Mouse (Mus musculus) hindbrain, embryonic 12.5 days (tissue): ENCODE results near the gene Otop1. TPM values are rescaled to one million over a fixed set of nuclear protein-coding genes. Genes with fewer than 3 reads are reported as not detected.

Source experiments
- ATAC-seq: fragments of 200-750 bp; cut with Nextera tagmentation; 2 replicates; pipeline ENCODE4 v1.8.0; 2017; ENCODE audit warnings: moderate TSS enrichment; ENCODE audit not compliant: low FRiP score
- H3K27ac ChIP-seq: fragments of 300-500 bp; sonication (generic); 2 replicates; pipeline ENCODE4 v1.5.1; 2016; ENCODE audit warnings: mild to moderate bottlenecking
- H3K27me3 ChIP-seq: fragments of 300-500 bp; sonication (generic); 2 replicates; pipeline ENCODE4 v1.6.1; 2016; ENCODE audit warnings: mild to moderate bottlenecking
- H3K36me3 ChIP-seq: fragments of 300-500 bp; sonication (generic); 2 replicates; pipeline ENCODE4 v1.6.1; 2016; ENCODE audit warnings: mild to moderate bottlenecking
- H3K4me1 ChIP-seq: fragments of 300-500 bp; sonication (generic); 2 replicates; pipeline ENCODE4 v1.6.1; 2016
- H3K4me2 ChIP-seq: fragments of 300-500 bp; sonication (generic); replicated peaks from 2 replicates; pipeline ENCODE4 v1.6.1; 2016; ENCODE audit warnings: mild to moderate bottlenecking
- H3K4me3 ChIP-seq: fragments of 300-500 bp; sonication (generic); 2 replicates; pipeline ENCODE4 v1.5.1; 2016; ENCODE audit warnings: mild to moderate bottlenecking
- H3K9ac ChIP-seq: fragments of 300-500 bp; sonication (generic); 2 replicates; pipeline ENCODE4 v1.6.1; 2016; ENCODE audit warnings: mild to moderate bottlenecking, moderate library complexity
- H3K9me3 ChIP-seq: fragments of 300-500 bp; sonication (generic); replicated peaks from 2 replicates; pipeline ENCODE4 v1.6.1; 2016; ENCODE audit warnings: mild to moderate bottlenecking
- WGBS: fragments of 180-500 bp; shearing (Covaris S2); methylation state at CpG from one replicate; pipeline ENCODE4 v1.1.7; 2016; 5-methylcytosine and 5-hydroxymethylcytosine counted together
- polyA plus RNA-seq: library from polyadenylated mRNA; unstranded; fragments of >200 nt; fragmentation: Nextera tagmentation; extraction: Ambion mirVana; gene quantifications from 2 replicates; pipeline ENCODE4 v1.2.1, GENCODE M21; 2016

Gene Otop1
- polyA plus RNA-seq, 1 experiment from 2014 or later, result 0.48 TPM

DNA sequence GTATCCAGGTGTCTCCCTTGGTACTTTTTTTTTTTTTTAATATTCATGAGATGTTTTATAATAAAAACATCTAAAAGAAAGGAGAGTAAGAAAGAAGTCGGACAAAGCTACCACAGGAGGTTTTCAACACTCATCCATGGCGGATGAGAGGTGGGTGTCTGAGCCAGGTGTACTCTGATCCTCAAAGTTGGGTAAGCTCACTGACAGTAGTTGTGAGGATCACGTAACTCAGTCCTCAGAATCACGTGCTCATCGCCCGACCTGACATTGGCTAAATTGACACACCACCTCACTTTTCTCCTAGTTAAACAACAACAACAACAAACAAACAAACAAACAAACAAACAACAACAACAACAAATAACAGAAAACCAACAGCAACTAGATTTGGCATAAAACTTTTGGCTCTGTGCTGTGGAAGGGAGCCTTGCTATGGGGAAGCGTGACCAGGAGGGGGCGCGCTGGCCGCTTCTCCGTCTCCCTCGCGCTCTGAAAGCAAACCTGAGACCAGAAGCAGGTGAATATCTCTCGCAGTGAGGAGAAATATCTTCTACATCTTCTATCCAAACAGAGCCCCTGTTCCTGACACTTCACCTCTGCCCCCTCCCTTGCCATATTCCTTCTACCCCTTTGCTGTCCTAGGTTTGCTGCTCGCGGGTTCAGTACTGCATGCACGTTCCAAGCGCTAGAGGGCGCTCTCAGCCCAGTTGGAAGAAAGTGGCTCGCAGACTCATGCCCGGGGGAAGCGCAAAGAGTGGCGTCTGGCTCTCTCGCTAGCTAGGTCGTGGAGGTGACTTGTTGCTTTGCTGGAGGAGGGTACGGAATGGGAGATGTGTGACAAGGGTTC, 31.7 kb downstream of the Otop1 start:
- Histone ChIP-seq H3K9ac (peak overlapping the region; percentile 10; the same call in 1 of the 2 replicates), H3K27ac (no peak overlapping the region), H3K36me3 (no peaks in the 10 kb centered on the region), H3K9me3 (no peaks in the 10 kb centered on the region), H3K4me2 (peak overlapping the region; percentile 66), H3K4me3 (peak overlapping the region; percentile 36), H3K4me1 (no peaks in the 10 kb centered on the region), H3K27me3 (peaks cover 14% of the 10 kb centered on the region; the same call in 1 of the 2 replicates)
- 10% methylated on average over 26 of the region's 26 CpGs for WGBS
- peak; percentile 85 for ATAC-seq

DNA sequence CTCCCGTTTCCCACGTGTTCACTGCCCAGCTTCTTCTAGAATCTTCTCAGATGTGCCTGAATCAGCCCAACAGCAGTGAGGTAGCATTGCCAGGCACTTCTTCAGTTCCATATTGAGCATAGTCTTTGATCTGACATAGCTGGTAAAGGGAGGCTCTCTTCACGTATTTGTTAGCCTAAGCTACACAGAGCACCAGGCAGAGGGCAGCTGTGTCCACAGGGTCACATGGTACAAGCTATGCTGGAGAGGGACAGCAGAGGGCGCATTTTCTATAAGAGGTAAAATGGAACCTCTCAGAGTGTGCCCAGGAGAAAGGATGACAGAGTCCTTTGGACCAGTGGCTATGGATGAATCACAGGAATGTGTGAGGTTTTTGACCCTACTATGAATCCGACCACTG, 33.1 kb downstream of the Otop1 start:
- 46% methylated on average over 5 of the region's 5 CpGs for WGBS
- no peaks in the 10 kb centered on the region for H3K9me3 ChIP-seq
- H3K27ac ChIP-seq, result no peak overlapping the region
- no peak overlapping the region for H3K4me2 ChIP-seq
- H3K4me3 ChIP-seq, result no peak overlapping the region
- H3K9ac ChIP-seq, result no peak overlapping the region
- no peaks in the 10 kb centered on the region for H3K4me1 ChIP-seq
- no peaks in the 10 kb centered on the region for H3K36me3 ChIP-seq
- peaks cover 14% of the 10 kb centered on the region; the same call in 1 of the 2 replicates for H3K27me3 ChIP-seq
- peak; percentile 27; the same call in 1 of the 2 replicates for ATAC-seq

DNA sequence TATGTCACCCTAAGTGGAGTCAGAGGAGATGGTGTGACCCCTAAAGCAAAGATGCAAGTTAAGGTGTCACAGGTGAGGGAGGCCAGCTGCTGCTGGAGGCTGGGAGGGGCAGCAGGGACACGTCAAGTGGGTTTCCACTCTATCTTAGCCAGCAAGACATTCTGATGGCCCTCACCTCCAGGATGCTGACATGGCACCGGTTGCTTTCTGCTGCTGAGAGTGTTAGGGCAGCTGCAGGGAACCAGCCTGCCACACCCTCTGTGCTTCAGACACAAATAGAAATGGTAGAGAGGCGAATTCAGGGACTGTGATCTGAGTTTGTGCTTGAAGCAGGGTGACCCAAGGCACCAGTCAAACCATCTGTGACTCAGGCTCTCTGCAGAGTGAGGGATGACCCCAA, 34.0 kb downstream of the Otop1 start:
- no peak overlapping the region for H3K4me2 ChIP-seq
- H3K9ac ChIP-seq, result no peak overlapping the region
- no peaks in the 10 kb centered on the region for H3K9me3 ChIP-seq
- H3K4me3 ChIP-seq, result no peak overlapping the region
- no peak for ATAC-seq
- no peak overlapping the region for H3K27ac ChIP-seq
- no peaks in the 10 kb centered on the region for H3K36me3 ChIP-seq
- peaks cover 14% of the 10 kb centered on the region; the same call in 1 of the 2 replicates for H3K27me3 ChIP-seq
- WGBS, result 75% methylated on average over 3 of the region's 3 CpGs
- no peaks in the 10 kb centered on the region for H3K4me1 ChIP-seq

DNA sequence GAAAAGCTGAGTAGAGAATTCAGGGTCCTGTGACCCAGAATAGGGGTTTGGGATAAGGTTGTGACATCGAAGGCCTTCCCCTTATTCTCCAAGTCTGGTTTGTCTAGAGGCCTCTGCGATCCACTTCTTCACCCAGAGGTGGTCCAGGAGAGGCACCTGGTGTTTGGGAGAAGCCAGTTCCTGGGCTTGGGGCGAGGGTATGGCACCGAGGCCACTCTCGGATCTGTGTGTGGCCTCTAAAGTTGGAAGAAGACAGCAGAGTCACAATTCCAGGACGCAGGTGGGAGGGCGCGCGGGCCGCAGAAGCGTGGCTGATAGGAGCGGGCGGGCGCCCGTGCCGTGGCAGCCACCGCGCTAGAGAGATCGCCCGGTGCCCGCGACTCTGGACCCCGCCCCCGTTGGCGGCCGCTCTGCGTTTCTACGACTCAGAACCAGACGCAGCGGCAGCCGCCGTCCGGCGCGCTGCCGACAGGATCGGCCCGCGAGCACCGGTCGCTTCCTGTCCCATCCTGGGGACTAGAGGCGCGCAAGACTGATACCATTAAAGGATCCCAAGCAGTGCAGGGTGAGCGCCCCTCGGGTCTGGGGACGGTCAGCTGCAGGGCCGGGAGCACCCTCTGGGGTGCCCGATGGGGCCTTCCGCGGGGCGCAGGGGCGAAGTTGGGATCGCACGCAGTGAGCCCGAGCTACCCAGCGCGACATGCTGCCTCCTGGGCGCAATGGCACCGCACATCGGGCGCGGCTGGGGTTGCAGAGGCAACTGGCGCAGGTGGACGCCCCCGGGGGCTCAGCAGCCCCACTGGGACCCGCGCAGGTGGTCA, 43.4 kb downstream of the Otop1 start, which contains the start of gene Drd5:
Drd5 (plus strand) TSS at position 402 of the 821 bp plus-strand sequence.
- H3K9me3 ChIP-seq, result no peaks in the 10 kb centered on the region
- peaks cover 57% of the 10 kb centered on the region for H3K27me3 ChIP-seq
- H3K27ac ChIP-seq, result no peak within 1 kb of the TSS
- H3K9ac ChIP-seq, result peak within 1 kb of the TSS; percentile 53
- H3K4me1 ChIP-seq, result peaks cover 9% of the 10 kb centered on the region
- WGBS, result 2% methylated on average over 66 of the region's 67 CpGs
- H3K36me3 ChIP-seq, result no peaks in the 10 kb centered on the region
- peak within 1 kb of the TSS; percentile 47 for H3K4me3 ChIP-seq
- peak within 1 kb of the TSS; percentile 78 for H3K4me2 ChIP-seq
- ATAC-seq, result peak; percentile 64

DNA sequence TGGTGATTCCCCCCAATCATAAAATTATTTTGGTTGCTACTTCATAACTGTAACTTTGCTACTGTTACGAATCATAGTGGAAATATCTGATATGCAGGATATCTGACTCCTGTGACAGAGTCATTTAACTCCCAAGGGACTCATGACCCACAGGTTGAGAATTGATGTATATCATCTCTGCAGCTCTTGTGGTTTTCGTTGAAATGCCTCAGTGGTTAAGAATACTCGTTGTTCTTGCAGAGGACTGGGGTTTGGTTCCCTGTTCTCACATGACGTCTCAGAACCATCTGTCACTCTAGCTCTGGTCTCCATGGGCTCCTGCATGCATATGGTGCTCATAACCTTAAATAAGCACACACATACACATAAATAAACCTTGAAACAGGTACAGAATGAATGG, 57.6 kb downstream of the Otop1 start:
- WGBS, result 79% methylated on average over 4 of the region's 4 CpGs
- Histone ChIP-seq H3K4me2 (no peak overlapping the region), H3K27ac (no peak overlapping the region), H3K9ac (no peak overlapping the region), H3K4me3 (no peak overlapping the region), H3K4me1 (no peaks in the 10 kb centered on the region), H3K36me3 (no peaks in the 10 kb centered on the region), H3K9me3 (no peaks in the 10 kb centered on the region), H3K27me3 (no peaks in the 10 kb centered on the region)
- no peak for ATAC-seq

DNA sequence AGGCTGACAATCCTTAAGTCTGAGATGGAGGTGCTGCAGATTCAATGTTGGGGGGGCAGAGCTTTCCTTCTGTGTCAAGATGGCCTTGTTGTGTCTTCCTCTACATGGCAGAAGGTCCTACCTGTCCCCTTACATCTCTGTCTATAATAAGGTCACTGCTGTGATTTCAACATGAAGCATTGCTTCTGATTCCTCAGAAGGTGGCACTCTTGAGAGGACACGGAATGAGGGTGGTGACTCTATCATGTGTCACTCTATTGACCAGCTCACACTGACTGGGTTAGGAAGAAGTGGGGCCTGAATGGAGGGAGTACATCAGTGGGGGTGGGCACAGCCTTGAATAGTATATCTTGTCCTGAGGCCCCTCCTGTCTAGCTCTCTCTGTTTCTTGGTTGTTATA, 58.8 kb downstream of the Otop1 start:
- H3K9me3 ChIP-seq, result no peaks in the 10 kb centered on the region
- WGBS, result 42% methylated on average over 1 of the region's 1 CpGs

DNA sequence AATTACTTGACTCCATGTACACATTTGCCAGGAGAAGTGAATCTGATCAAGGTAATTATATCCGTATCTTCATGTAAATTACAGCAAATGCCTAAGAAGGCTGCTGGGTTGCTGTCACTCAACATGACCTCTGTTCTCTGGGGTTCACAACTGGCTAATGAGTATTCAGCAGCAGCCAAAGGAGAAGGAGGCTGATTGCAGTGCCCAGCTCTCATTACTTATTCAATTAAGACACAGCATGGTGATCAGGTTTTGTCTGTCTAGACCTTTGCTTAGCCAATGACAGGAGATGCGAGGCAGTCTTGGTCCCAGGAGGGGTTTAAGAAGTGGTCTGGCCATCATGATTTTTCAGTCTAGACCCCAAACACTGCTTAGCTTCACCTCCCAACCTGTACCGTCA, 67.3 kb downstream of the Otop1 start:
- H3K9me3 ChIP-seq, result no peaks in the 10 kb centered on the region
- no peak overlapping the region for H3K4me2 ChIP-seq
- H3K4me1 ChIP-seq, result no peaks in the 10 kb centered on the region
- no peaks in the 10 kb centered on the region for H3K27me3 ChIP-seq
- no peak overlapping the region for H3K27ac ChIP-seq
- no peak overlapping the region for H3K4me3 ChIP-seq
- no peak for ATAC-seq
- H3K36me3 ChIP-seq, result no peaks in the 10 kb centered on the region
- H3K9ac ChIP-seq, result no peak overlapping the region
- 57% methylated on average over 3 of the region's 3 CpGs for WGBS

More for the DNA sequence above, 58.8 kb downstream of the Otop1 start:
- H3K4me2 ChIP-seq, result no peak overlapping the region
- no peak overlapping the region for H3K4me3 ChIP-seq
- no peaks in the 10 kb centered on the region for H3K36me3 ChIP-seq
- no peak for ATAC-seq
- H3K4me1 ChIP-seq, result no peaks in the 10 kb centered on the region
- H3K9ac ChIP-seq, result no peak overlapping the region
- H3K27ac ChIP-seq, result no peak overlapping the region
- no peaks in the 10 kb centered on the region for H3K27me3 ChIP-seq

DNA sequence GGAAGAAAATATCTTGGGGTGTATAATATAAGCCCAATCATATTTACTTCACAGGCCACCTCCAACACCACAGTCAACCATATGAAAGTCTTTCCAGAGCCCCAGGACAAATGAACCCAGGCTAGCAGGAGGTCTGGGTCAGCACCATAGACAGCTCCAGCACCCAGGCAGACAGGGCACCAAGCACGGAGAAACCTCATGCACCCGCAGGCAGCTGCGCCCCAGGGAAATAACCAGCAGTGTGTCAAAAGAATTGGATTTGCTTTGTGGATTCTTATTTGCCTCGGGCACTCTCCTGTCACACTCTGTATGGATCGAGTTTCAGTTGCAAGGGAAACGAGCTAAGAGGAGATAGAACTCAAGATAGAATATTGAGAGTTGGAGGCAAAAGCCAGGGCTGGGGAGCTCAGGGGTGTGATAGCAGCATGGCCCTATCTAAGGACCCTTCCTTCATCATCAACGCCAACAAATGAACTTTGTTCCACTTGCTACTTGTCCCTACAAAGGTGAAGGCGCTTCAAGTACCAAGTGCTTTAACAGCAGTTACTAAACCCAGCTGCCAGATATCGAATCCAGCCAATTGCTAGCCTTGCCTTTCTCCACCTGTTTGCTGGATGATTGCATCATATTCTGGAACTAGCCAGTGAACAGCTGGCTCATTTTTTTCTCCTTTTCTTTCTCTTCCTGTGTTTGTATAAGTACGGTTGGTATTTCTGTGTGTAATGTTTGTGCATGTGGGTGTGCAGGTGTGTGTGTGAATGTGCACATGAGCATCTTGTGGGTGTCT, 71.1 kb downstream of the Otop1 start:
- H3K4me1 ChIP-seq, result peaks cover 11% of the 10 kb centered on the region
- no peak overlapping the region for H3K4me2 ChIP-seq
- H3K9me3 ChIP-seq, result no peaks in the 10 kb centered on the region
- no peaks in the 10 kb centered on the region for H3K36me3 ChIP-seq
- no peaks in the 10 kb centered on the region for H3K27me3 ChIP-seq
- no peak overlapping the region for H3K27ac ChIP-seq
- no peak overlapping the region for H3K9ac ChIP-seq
- 35% methylated on average over 10 of the region's 10 CpGs for WGBS
- no peak for ATAC-seq
- H3K4me3 ChIP-seq, result no peak overlapping the region

DNA sequence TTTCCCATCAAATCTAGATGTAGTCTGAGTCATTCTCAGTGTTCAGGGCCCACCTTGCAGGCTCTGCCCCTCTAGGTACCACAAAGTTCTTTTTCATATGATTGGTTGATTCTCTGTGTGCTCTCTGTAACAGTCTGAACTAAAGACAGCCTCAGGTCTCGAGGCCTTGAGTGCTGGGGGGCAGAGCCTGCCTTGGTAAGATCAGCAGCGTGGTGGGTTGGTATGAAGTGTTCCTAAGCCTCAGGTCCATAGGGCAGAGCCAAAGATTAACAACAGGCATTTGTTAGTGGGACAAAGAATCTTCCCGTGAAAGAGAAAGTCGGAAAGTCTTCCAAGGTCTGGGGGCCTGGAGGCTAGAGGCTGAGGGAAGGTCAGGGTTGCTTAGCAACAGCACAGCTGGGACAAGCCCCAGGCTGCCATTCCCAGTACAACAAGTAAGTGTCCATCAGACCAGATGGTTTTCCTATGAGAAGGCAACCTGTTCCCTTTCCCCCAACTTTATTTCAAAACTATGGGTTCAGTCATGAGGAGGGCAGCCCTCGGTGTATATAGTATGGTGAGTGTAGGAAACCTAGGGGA, 74.7 kb downstream of the Otop1 start:
- Histone ChIP-seq H3K9me3 (no peaks in the 10 kb centered on the region), H3K27me3 (peaks cover 3% of the 10 kb centered on the region; the same call in 1 of the 2 replicates), H3K9ac (no peak overlapping the region), H3K4me1 (peaks cover 11% of the 10 kb centered on the region), H3K4me3 (no peak overlapping the region), H3K27ac (no peak overlapping the region), H3K36me3 (no peaks in the 10 kb centered on the region), H3K4me2 (no peak overlapping the region)
- WGBS, result 16% methylated on average over 5 of the region's 5 CpGs
- peak; percentile 49; the same call in 1 of the 2 replicates for ATAC-seq
